Mouse (Mus musculus) G1E (cell line): ENCODE data around the gene Tex48. TPM values are rescaled to one million over a fixed set of nuclear protein-coding genes. Genes with fewer than 3 reads are reported as not detected.

Source experiments
- ATAC-seq: 2 replicates; pipeline ENCODE4 v1.8.0; 2016; ENCODE audit warnings: mild to moderate bottlenecking; ENCODE audit not compliant: insufficient number of reproducible peaks, poor library complexity, low FRiP score, severe bottlenecking; ENCODE audit errors: extremely low read depth
- DNase-seq: peaks from one replicate; pipeline ENCODE4 v3.0.0; 2012; ENCODE audit warnings: low spot score
- H3K27me3 ChIP-seq: 2 replicates; pipeline ENCODE4 v1.6.1; 2012; ENCODE audit warnings: mild to moderate bottlenecking, low read length, inconsistent platforms; ENCODE audit not compliant: insufficient read depth
- H3K36me3 ChIP-seq: replicated peaks from 2 replicates; pipeline ENCODE3; 2012; ENCODE audit warnings: mild to moderate bottlenecking, inconsistent platforms
- H3K4me1 ChIP-seq: 2 replicates; pipeline ENCODE4 v1.6.1; 2012; ENCODE audit warnings: low read depth, low read length, inconsistent platforms, mixed read lengths; ENCODE audit not compliant: insufficient read depth
- H3K4me3 ChIP-seq: 2 replicates; pipeline ENCODE4 v1.5.1; 2012; ENCODE audit warnings: low read depth, mild to moderate bottlenecking, inconsistent platforms, low read length, moderate library complexity, mixed read lengths
- H3K9me3 ChIP-seq: replicated peaks from 2 replicates; pipeline ENCODE4 v1.6.1; 2012; ENCODE audit warnings: inconsistent platforms
- CTCF ChIP-seq: IDR thresholded peaks from 2 replicates; pipeline ENCODE4 v1.5.1; 2012; ENCODE audit warnings: low read depth, low read length, inconsistent platforms, mixed read lengths
- GATA1 ChIP-seq: IDR thresholded peaks from 2 replicates; pipeline ENCODE4 v1.6.1; 2012; ENCODE audit warnings: borderline replicate concordance, low read length, inconsistent platforms, mixed read lengths
- GATA2 ChIP-seq: IDR thresholded peaks from 2 replicates; pipeline ENCODE4 v1.6.1; 2012; ENCODE audit warnings: low read depth, low read length, inconsistent platforms, borderline replicate concordance
- POLR2AphosphoS5 ChIP-seq: IDR thresholded peaks from 2 replicates; pipeline ENCODE4 v1.6.1; 2012; ENCODE audit warnings: low read depth, low read length, inconsistent platforms; ENCODE audit not compliant: insufficient replicate concordance
- TAL1 ChIP-seq: conservative IDR thresholded peaks from 2 replicates; pipeline ENCODE4 v1.6.1; 2012; ENCODE audit warnings: low read depth, low read length, inconsistent platforms, mixed read lengths
- polyA plus RNA-seq: library from polyadenylated mRNA; stranded (reverse); fragments of >175 nt; gene quantifications from 2 replicates; pipeline ENCODE4 v1.2.3, GENCODE M21; 2012
- total RNA-seq, 2 experiments: library from RNA; stranded (forward) in 1 of 2; stranded (reverse) in 1 of 2; fragments of 200-1000 nt in 1 of 2; fragments of >200 nt in 1 of 2; fragmentation: Nextera tagmentation in 1 of 2; gene quantifications; 2 replicates each; pipeline ENCODE4 v1.2.3; 2014 to 2017

Gene Tex48
- total and polyA plus RNA-seq, 3 experiments = not detected

GRCm38 (mm10) chr4:63559127-63559697, 63.0 kb downstream of the Tex48 start:
- H3K4me3 ChIP-seq = peak overlapping the region; percentile 74
- no peak for ATAC-seq
- no peak for DNase-seq
- no peaks in the 10 kb centered on the region for H3K9me3 ChIP-seq
- peaks cover 62% of the 10 kb centered on the region for H3K36me3 ChIP-seq
- no peak for TF ChIP-seq TAL1
- no peak for TF ChIP-seq POLR2AphosphoS5
- TF ChIP-seq GATA1 = no peak
- no peak for TF ChIP-seq CTCF
- TF ChIP-seq GATA2 = no peak
- H3K27me3 ChIP-seq = no peaks in the 10 kb centered on the region
- peaks cover 56% of the 10 kb centered on the region for H3K4me1 ChIP-seq

GRCm38 (mm10) chr4:63558407-63559081, 63.7 kb downstream of the Tex48 start, which contains the start of gene Tmem268:
Gene Tmem268, plus strand, starts transcription at chr4:63558781.
- ATAC-seq = peak; percentile 52
- Histone ChIP-seq H3K36me3 (peaks cover 62% of the 10 kb centered on the region), H3K4me3 (peak within 1 kb of the TSS; percentile 74), H3K4me1 (peaks cover 56% of the 10 kb centered on the region), H3K27me3 (no peaks in the 10 kb centered on the region), H3K9me3 (no peaks in the 10 kb centered on the region)
- TF ChIP-seq GATA1 (no peak), TAL1 (no peak), GATA2 (no peak), POLR2AphosphoS5 (no peak), CTCF (no peak)
- DNase-seq = peak; percentile 93

- ATAC-seq (no peak), DNase-seq (no peak)
- Histone ChIP-seq H3K9me3 (no peaks in the 10 kb centered on the region), H3K4me1 (peaks cover 53% of the 10 kb centered on the region), H3K36me3 (peaks cover 60% of the 10 kb centered on the region), H3K27me3 (no peaks in the 10 kb centered on the region), H3K4me3 (peak overlapping the region; percentile 74; the same call in 1 of the 2 replicates)
- TF ChIP-seq POLR2AphosphoS5 = no peak
- no peak for TF ChIP-seq TAL1
- no peak for TF ChIP-seq CTCF
- no peak for TF ChIP-seq GATA2
- no peak for TF ChIP-seq GATA1
Observed at GRCm38 (mm10) chr4:63557124-63558059, 64.8 kb downstream of the Tex48 start.

Other genes with a start within 250 kb of the Tex48 start
- 1.1 TPM in 1 of 2 replicates, not detected in the other for gene Akna, start 219.1 kb downstream of the Tex48 start, total RNA-seq (2014; fragmentation: Nextera tagmentation)
- under 0.01 and 0.11 TPM in 2 replicates for gene Akna, start 219.1 kb downstream of the Tex48 start, total RNA-seq (2017)
- 0.01 TPM in 2 replicates for gene Akna, start 219.1 kb downstream of the Tex48 start, polyA plus RNA-seq
- gene Whrn, start 126.4 kb downstream of the Tex48 start, total RNA-seq (2014; fragmentation: Nextera tagmentation) = not detected in 2 replicates
- gene Whrn, start 126.4 kb downstream of the Tex48 start, total RNA-seq (2017) = 0.12 and 0.38 TPM in 2 replicates
- not detected in 2 replicates for gene Whrn, start 126.4 kb downstream of the Tex48 start, polyA plus RNA-seq
- gene Atp6v1g1, start 77.7 kb downstream of the Tex48 start, total RNA-seq (2014; fragmentation: Nextera tagmentation) = 116 and 120 TPM in 2 replicates
- gene Atp6v1g1, start 77.7 kb downstream of the Tex48 start, total RNA-seq (2017) = 220 and 233 TPM in 2 replicates
- gene Atp6v1g1, start 77.7 kb downstream of the Tex48 start, polyA plus RNA-seq = 128 and 147 TPM in 2 replicates
- gene Tmem268, start 63.6 kb downstream of the Tex48 start, total RNA-seq (2014; fragmentation: Nextera tagmentation) = 3.4 and 4.9 TPM in 2 replicates
- gene Tmem268, start 63.6 kb downstream of the Tex48 start, total RNA-seq (2017) = 9.7 and 12.8 TPM in 2 replicates
- 3.4 and 3.5 TPM in 2 replicates for gene Tmem268, start 63.6 kb downstream of the Tex48 start, polyA plus RNA-seq
- not detected in 2 replicates for gene Gm11213, start 17.2 kb downstream of the Tex48 start, total RNA-seq (2014; fragmentation: Nextera tagmentation)
- not detected in 2 replicates for gene Gm11213, start 17.2 kb downstream of the Tex48 start, total RNA-seq (2017)
- not detected in 2 replicates for gene Gm11213, start 17.2 kb downstream of the Tex48 start, polyA plus RNA-seq
- not detected in 2 replicates for gene Gm11214, start 41.0 kb upstream of the Tex48 start, total RNA-seq (2014; fragmentation: Nextera tagmentation)
- not detected in 2 replicates for gene Gm11214, start 41.0 kb upstream of the Tex48 start, total RNA-seq (2017)
- gene Gm11214, start 41.0 kb upstream of the Tex48 start, polyA plus RNA-seq = not detected in 2 replicates
- not detected in 2 replicates for gene Tnfsf15, start 122.7 kb upstream of the Tex48 start, total RNA-seq (2014; fragmentation: Nextera tagmentation)
- gene Tnfsf15, start 122.7 kb upstream of the Tex48 start, total RNA-seq (2017) = 0.11 TPM in 1 of 2 replicates, not detected in the other
- not detected in 2 replicates for gene Tnfsf15, start 122.7 kb upstream of the Tex48 start, polyA plus RNA-seq
- not detected in 2 replicates for gene Tnfsf8, start 238.9 kb upstream of the Tex48 start, total RNA-seq (2014; fragmentation: Nextera tagmentation)
- gene Tnfsf8, start 238.9 kb upstream of the Tex48 start, total RNA-seq (2017) = 0.06 TPM in 1 of 2 replicates, not detected in the other
- gene Tnfsf8, start 238.9 kb upstream of the Tex48 start, polyA plus RNA-seq = not detected in 2 replicates